Mouse (Mus musculus) intestine, embryonic 16.5 days (tissue): ENCODE measurements around the gene Adcy7. TPM values are rescaled to one million over a fixed set of nuclear protein-coding genes. Genes with fewer than 3 reads are reported as not detected.

Source experiments
- ATAC-seq: fragments of 200-750 bp; cut with Nextera tagmentation; 2 replicates; pipeline ENCODE4 v1.8.0; 2017; ENCODE audit warnings: moderate TSS enrichment, moderate library complexity
- H3K27ac ChIP-seq: fragments of 300-500 bp; sonication (generic); 2 replicates; pipeline ENCODE4 v1.5.1; 2014; ENCODE audit warnings: mild to moderate bottlenecking, low read length
- H3K27me3 ChIP-seq: fragments of 300-500 bp; sonication (generic); replicated peaks from 2 replicates; pipeline ENCODE4 v1.6.1; 2014; ENCODE audit warnings: low read length, control low read depth, mixed read lengths; ENCODE audit not compliant: control insufficient read depth, insufficient read depth
- H3K36me3 ChIP-seq: fragments of 300-500 bp; sonication (generic); 2 replicates; pipeline ENCODE4 v1.6.1; 2014; ENCODE audit warnings: low read length, control low read depth; ENCODE audit not compliant: control insufficient read depth, insufficient read depth
- H3K4me1 ChIP-seq: fragments of 300-500 bp; sonication (generic); 2 replicates; pipeline ENCODE4 v1.6.1; 2014; ENCODE audit warnings: low read length, control low read depth, mixed read lengths; ENCODE audit not compliant: control insufficient read depth, insufficient read depth
- H3K4me2 ChIP-seq: fragments of 300-500 bp; sonication (generic); 2 replicates; pipeline ENCODE4 v1.6.1; 2014; ENCODE audit warnings: low read depth, low read length, control low read depth
- H3K4me3 ChIP-seq: fragments of 300-500 bp; sonication (generic); 2 replicates; pipeline ENCODE4 v1.5.1; 2014; ENCODE audit warnings: mild to moderate bottlenecking, low read length
- H3K9ac ChIP-seq: fragments of 300-500 bp; sonication (generic); 2 replicates; pipeline ENCODE4 v1.6.1; 2014; ENCODE audit warnings: low read depth, low read length
- H3K9me3 ChIP-seq: fragments of 300-500 bp; sonication (generic); 2 replicates; pipeline ENCODE4 v1.6.1; 2016; ENCODE audit warnings: low read length, control low read depth; ENCODE audit not compliant: control insufficient read depth
- WGBS: fragments of 180-500 bp; shearing (Covaris S2); extraction: QIAGEN DNeasy Blood & Tissue Kit; methylation state at CpG from one replicate; pipeline ENCODE4 v1.1.7; 2014; 5-methylcytosine and 5-hydroxymethylcytosine counted together
- polyA plus RNA-seq: library from polyadenylated mRNA; unstranded; fragments of >200 nt; fragmentation: Nextera tagmentation; extraction: Ambion mirVana; gene quantifications from 2 replicates; pipeline ENCODE4 v1.2.1, GENCODE M21; 2015

The Adcy7 gene
- polyA plus RNA-seq, 1 experiment from 2014 or later, result 2.9 TPM

GRCm38 (mm10) chr8:88359959-88360358 lies 87.8 kb downstream of the Adcy7 start:
- H3K4me3 ChIP-seq, result no peak overlapping the region
- ATAC-seq, result no peak

GRCm38 (mm10) chr8:88361044-88361707 lies 89.0 kb downstream of the Adcy7 start:
- WGBS, result 1% methylated on average over 31 of the region's 31 CpGs
- Histone ChIP-seq H3K4me1 (peaks cover 15% of the 10 kb centered on the region), H3K9me3 (no peaks in the 10 kb centered on the region), H3K9ac (peak overlapping the region; percentile 98), H3K27me3 (no peaks in the 10 kb centered on the region), H3K4me3 (peak overlapping the region; percentile 99), H3K27ac (peak overlapping the region; percentile 87), H3K4me2 (peak overlapping the region; percentile 80), H3K36me3 (peaks cover 13% of the 10 kb centered on the region)
- ATAC-seq, result peak; percentile 51

More at GRCm38 (mm10) chr8:88359959-88360358, 87.8 kb downstream of the Adcy7 start:
- Histone ChIP-seq H3K4me2 (peak overlapping the region; percentile 80; the same call in 1 of the 2 replicates), H3K27me3 (no peaks in the 10 kb centered on the region), H3K4me1 (peaks cover 15% of the 10 kb centered on the region), H3K9me3 (no peaks in the 10 kb centered on the region), H3K27ac (no peak overlapping the region), H3K36me3 (peaks cover 18% of the 10 kb centered on the region), H3K9ac (no peak overlapping the region)
- 72% methylated on average over 2 of the region's 2 CpGs for WGBS

DNA sequence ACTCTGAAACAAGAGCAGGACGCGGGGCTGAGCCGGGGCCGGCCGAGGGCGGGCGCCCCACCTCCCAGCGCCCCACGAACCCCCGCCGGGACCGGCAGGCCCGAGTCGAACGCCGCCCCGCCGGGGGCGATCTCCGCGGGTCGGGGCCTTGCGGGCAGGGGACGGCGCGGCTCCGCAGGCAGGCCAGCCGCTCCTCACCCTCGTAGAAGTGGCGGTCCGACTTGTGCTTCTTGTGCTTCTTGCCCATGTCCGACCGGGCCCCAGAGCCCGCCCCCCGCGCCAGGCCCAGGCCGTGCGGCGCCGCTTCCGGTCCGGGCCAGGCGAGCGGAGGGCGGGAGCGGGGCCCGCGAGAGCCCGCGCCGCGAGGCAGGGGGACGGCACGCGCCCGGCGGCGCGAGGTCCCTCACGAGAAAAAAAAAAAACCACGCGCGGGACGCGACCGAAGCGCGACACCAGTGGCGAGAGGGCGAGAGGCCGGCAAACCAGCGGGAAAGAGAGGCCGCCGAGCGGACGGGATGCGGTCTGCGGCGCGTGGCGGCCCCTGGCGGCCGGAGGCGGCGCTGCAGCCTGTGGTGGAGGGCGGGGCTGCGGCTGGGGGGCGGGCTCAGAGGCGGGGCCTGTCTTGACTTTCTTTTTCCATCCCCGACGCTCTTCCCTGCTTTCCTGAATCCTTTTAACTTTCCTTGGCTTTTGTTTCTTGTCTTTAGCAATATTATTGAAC lies 89.7 kb downstream of the Adcy7 start, which contains the start of gene Brd7:
TSS of gene Brd7 (minus strand) at position 487 of the 721 bp plus-strand sequence.
- peak; percentile 91 for ATAC-seq
- H3K27ac ChIP-seq, result peak within 1 kb of the TSS; percentile 87
- peaks cover 9% of the 10 kb centered on the region for H3K36me3 ChIP-seq
- WGBS, result under 1% methylated on average over 91 of the region's 91 CpGs
- H3K9me3 ChIP-seq, result no peaks in the 10 kb centered on the region
- no peaks in the 10 kb centered on the region for H3K27me3 ChIP-seq
- H3K4me2 ChIP-seq, result peak within 1 kb of the TSS; percentile 80
- peaks cover 15% of the 10 kb centered on the region for H3K4me1 ChIP-seq
- peak within 1 kb of the TSS; percentile 98 for H3K9ac ChIP-seq
- peak within 1 kb of the TSS; percentile 99 for H3K4me3 ChIP-seq

- H3K4me1 ChIP-seq, result peaks cover 15% of the 10 kb centered on the region
- H3K4me3 ChIP-seq, result peak overlapping the region; percentile 99
- peak; percentile 68 for ATAC-seq
- H3K9ac ChIP-seq, result peak overlapping the region; percentile 98
- no peaks in the 10 kb centered on the region for H3K9me3 ChIP-seq
- WGBS, result 36% methylated on average over 11 of the region's 11 CpGs
- H3K4me2 ChIP-seq, result peak overlapping the region; percentile 52
- H3K27me3 ChIP-seq, result no peaks in the 10 kb centered on the region
- H3K36me3 ChIP-seq, result peaks cover 9% of the 10 kb centered on the region
- H3K27ac ChIP-seq, result peak overlapping the region; percentile 50; the same call in 1 of the 2 replicates
Observed at GRCm38 (mm10) chr8:88362446-88363150, 90.4 kb downstream of the Adcy7 start.

DNA sequence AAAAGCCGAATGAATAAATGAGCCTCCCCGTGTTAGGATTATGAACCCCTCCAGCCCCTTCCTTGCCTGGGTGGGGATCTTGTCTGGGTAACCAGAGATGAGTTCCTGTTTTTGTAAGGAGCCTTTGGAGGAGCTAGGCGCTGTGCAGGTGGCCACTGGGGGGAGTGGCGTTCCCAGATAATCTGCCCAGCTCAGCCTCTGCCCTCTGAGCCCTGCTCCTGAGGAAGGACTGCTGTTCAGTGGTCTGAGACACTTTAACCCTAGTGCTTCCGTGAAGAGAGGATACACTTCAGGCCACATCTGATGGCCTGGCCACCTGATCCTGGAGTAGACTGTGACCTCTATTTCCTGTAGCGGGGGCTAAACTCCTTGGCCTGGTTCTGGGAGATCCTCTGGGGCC lies 97.0 kb downstream of the Adcy7 start:
- Histone ChIP-seq H3K4me1 (peaks cover 5% of the 10 kb centered on the region; the same call in 1 of the 2 replicates), H3K9ac (no peak overlapping the region), H3K27me3 (no peaks in the 10 kb centered on the region), H3K9me3 (no peaks in the 10 kb centered on the region), H3K36me3 (no peaks in the 10 kb centered on the region), H3K4me2 (no peak overlapping the region), H3K27ac (no peak overlapping the region), H3K4me3 (no peak overlapping the region)
- ATAC-seq, result peak; percentile 73
- 12% methylated on average over 6 of the region's 6 CpGs for WGBS

DNA sequence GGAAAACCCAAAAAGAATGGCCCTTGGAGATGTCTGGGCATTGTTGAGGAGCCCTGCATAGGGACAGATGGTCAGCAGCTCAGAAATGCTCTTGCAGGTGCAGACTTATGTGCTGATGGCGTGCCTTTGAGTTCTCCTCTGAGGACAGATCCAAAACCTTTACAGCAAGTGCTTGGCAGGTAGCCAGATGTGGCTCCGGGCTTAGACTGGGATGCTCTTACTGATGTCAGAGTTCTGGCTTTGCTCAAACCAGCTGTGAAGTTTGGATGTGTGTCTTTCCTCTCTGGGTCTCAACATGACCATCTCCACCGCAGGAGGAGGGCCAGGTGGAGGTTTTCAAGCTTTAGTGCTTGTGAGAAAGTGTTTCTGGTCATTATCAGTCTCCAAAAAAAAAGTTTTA lies 97.6 kb downstream of the Adcy7 start:
- H3K9ac ChIP-seq, result no peak overlapping the region
- no peaks in the 10 kb centered on the region for H3K27me3 ChIP-seq
- WGBS, result 35% methylated on average over 3 of the region's 3 CpGs
- H3K36me3 ChIP-seq, result no peaks in the 10 kb centered on the region
- H3K9me3 ChIP-seq, result no peaks in the 10 kb centered on the region
- ATAC-seq, result peak; percentile 62
- peaks cover 5% of the 10 kb centered on the region; the same call in 1 of the 2 replicates for H3K4me1 ChIP-seq
- no peak overlapping the region for H3K4me2 ChIP-seq
- no peak overlapping the region for H3K4me3 ChIP-seq
- no peak overlapping the region for H3K27ac ChIP-seq

DNA sequence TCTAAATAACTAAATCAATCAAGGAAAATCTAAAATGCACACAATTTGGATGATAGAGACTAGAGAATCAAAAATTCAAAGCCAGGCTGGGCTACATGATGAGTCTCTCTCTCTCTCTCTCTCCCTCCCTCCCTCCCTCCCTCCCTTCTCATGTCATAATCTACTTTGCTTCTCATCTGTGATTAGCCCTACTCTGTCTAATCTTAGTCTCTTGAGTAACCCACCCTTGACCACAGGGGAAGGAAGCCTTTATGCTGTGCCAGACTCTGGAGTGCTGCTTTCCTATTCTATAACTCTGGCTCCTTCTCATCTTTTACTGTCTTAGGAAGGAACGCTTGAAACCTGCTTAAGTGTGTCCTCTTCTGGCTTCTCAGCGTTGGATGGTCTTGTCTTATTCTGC lies 99.3 kb downstream of the Adcy7 start:
- no peak overlapping the region for H3K4me2 ChIP-seq
- H3K4me1 ChIP-seq, result peaks cover 5% of the 10 kb centered on the region; the same call in 1 of the 2 replicates
- no peak overlapping the region for H3K27ac ChIP-seq
- WGBS, result 85% methylated on average over 2 of the region's 2 CpGs
- no peaks in the 10 kb centered on the region for H3K27me3 ChIP-seq
- no peaks in the 10 kb centered on the region for H3K36me3 ChIP-seq
- H3K9ac ChIP-seq, result no peak overlapping the region
- no peak overlapping the region for H3K4me3 ChIP-seq
- ATAC-seq, result no peak
- no peaks in the 10 kb centered on the region for H3K9me3 ChIP-seq

- WGBS, result 41% methylated on average over 19 of the region's 19 CpGs
- Histone ChIP-seq H3K27ac (no peak overlapping the region), H3K9me3 (no peaks in the 10 kb centered on the region), H3K4me2 (no peak overlapping the region), H3K4me1 (peaks cover 2% of the 10 kb centered on the region), H3K4me3 (no peak overlapping the region), H3K36me3 (no peaks in the 10 kb centered on the region), H3K9ac (no peak overlapping the region), H3K27me3 (no peaks in the 10 kb centered on the region)
- no peak; the same call in 1 of the 2 replicates for ATAC-seq
Observed at GRCm38 (mm10) chr8:88376836-88377582, 104.8 kb downstream of the Adcy7 start.
